Mouse (Mus musculus) hindbrain, embryonic 14.5 days (tissue): ENCODE measurements at regions not wholly inside any gene's neighbourhood (a gene's known extent, or its start where the extent isn't known, plus 50 kb on each side); places are given as distances from the start of the nearest gene placed in this dataset.

Experiments
- ATAC-seq: fragments of 200-750 bp; cut with Nextera tagmentation; 2 replicates; pipeline ENCODE4 v1.8.0; 2017; ENCODE audit warnings: moderate number of reproducible peaks, mild to moderate bottlenecking, moderate TSS enrichment, moderate library complexity; ENCODE audit not compliant: low FRiP score
- DNase-seq: peaks from one replicate; pipeline ENCODE4 v3.0.0-alpha.2; 2015; ENCODE audit warnings: low spot score
- H3K27ac ChIP-seq: fragments of 300-500 bp; sonication (generic); 2 replicates; pipeline ENCODE4 v1.5.1; 2014; ENCODE audit warnings: mild to moderate bottlenecking, moderate library complexity
- H3K27me3 ChIP-seq: fragments of 300-500 bp; sonication (generic); 2 replicates; pipeline ENCODE4 v1.6.1; 2014; ENCODE audit warnings: mild to moderate bottlenecking, low read length, mixed read lengths; ENCODE audit not compliant: control insufficient read depth, insufficient read depth
- H3K36me3 ChIP-seq: fragments of 300-500 bp; sonication (generic); replicated peaks from 2 replicates; pipeline ENCODE4 v1.6.1; 2014; ENCODE audit not compliant: control insufficient read depth, insufficient read depth
- H3K4me1 ChIP-seq: fragments of 300-500 bp; sonication (generic); replicated peaks from 2 replicates; pipeline ENCODE4 v1.6.1; 2014; ENCODE audit warnings: antibody characterized with exemption, low read length, mixed read lengths; ENCODE audit not compliant: control insufficient read depth, insufficient read depth
- H3K4me2 ChIP-seq: fragments of 300-500 bp; sonication (generic); replicated peaks from 2 replicates; pipeline ENCODE4 v1.6.1; 2014; ENCODE audit warnings: mild to moderate bottlenecking, moderate library complexity
- H3K4me3 ChIP-seq: fragments of 300-500 bp; sonication (generic); replicated peaks from 2 replicates; pipeline ENCODE4 v1.5.1; 2014; ENCODE audit warnings: mild to moderate bottlenecking, low read length
- H3K9ac ChIP-seq: fragments of 300-500 bp; sonication (generic); 2 replicates; pipeline ENCODE4 v1.6.1; 2014
- H3K9me3 ChIP-seq: fragments of 300-500 bp; sonication (generic); 2 replicates; pipeline ENCODE4 v1.6.1; 2016; ENCODE audit warnings: low read length; ENCODE audit not compliant: control insufficient read depth
- WGBS: fragments of 180-500 bp; shearing (Covaris S2); extraction: QIAGEN DNeasy Blood & Tissue Kit; methylation state at CpG from one replicate; pipeline ENCODE4 v1.1.7; 2014; 5-methylcytosine and 5-hydroxymethylcytosine counted together

GRCm38 (mm10) chr2:159853891-159854665 lies 479.9 kb downstream of the Gm826 start:
- DNase-seq, result no peak
- no peaks in the 10 kb centered on the region for H3K36me3 ChIP-seq
- H3K9ac ChIP-seq, result no peak overlapping the region
- ATAC-seq, result no peak
- no peaks in the 10 kb centered on the region for H3K4me1 ChIP-seq
- no peaks in the 10 kb centered on the region for H3K9me3 ChIP-seq
- H3K27me3 ChIP-seq, result no peaks in the 10 kb centered on the region
- no peak overlapping the region for H3K27ac ChIP-seq
- H3K4me3 ChIP-seq, result no peak overlapping the region
- WGBS, result 81% methylated on average over 5 of the region's 5 CpGs
- no peak overlapping the region for H3K4me2 ChIP-seq

DNA sequence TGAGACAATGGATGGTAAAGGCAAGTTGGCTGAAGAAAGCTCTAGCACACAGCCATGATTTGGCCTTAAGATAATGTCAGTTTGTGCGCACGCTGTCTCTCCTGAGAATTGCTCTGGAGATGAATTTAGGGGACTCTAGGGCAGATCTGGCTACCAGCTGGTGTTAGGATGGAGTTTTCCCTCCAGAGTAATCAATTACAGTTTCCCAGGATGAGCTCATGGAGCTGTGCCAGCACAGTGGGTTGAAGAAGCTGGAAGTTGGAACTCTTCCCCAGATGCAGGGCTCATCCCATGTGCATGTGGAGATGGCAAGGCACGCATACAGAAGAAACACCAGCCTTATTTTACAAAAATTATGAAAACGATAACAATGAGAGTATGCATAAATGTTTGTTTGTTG lies 481.0 kb downstream of the Gm826 start:
- no peak overlapping the region for H3K27ac ChIP-seq
- H3K9ac ChIP-seq, result no peak overlapping the region
- H3K4me2 ChIP-seq, result no peak overlapping the region
- DNase-seq (no peak), ATAC-seq (no peak)
- 74% methylated on average over 4 of the region's 4 CpGs for WGBS
- H3K4me3 ChIP-seq, result no peak overlapping the region
- no peaks in the 10 kb centered on the region for H3K36me3 ChIP-seq
- no peaks in the 10 kb centered on the region for H3K4me1 ChIP-seq
- H3K27me3 ChIP-seq, result no peaks in the 10 kb centered on the region
- H3K9me3 ChIP-seq, result no peaks in the 10 kb centered on the region

DNA sequence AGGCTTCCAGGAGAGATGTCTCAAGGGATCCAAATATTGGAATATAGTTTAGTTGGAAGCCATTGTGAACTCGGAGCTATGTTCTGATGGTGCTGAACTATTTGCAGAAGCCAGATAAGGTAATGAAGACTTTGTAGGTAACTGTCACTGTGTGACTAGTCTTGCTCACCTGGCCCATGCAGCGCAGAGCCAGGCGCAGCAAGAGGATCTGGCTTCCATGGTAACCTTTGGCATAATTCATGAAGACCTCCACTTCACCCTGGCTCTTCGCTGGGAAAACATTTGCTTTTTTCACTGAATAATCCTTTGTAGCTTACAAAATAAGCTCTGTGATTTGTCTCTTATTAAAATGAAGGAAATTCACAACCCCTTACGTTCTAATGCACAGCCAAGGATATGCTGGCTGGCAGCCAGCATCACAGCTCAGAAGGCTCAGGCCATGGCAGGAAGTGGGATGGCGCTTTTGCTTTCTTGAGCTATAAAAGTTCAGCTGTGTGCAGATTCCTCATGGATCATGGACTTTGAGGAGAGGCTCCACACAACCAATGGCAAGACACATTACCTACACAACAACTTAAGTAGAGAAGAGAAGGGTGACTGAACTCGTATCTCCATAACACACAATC lies 501.4 kb downstream of the Gm826 start:
- no peak for ATAC-seq
- DNase-seq, result no peak
- H3K4me3 ChIP-seq, result no peak overlapping the region
- no peak overlapping the region for H3K4me2 ChIP-seq
- no peaks in the 10 kb centered on the region for H3K4me1 ChIP-seq
- H3K27ac ChIP-seq, result no peak overlapping the region
- WGBS, result 77% methylated on average over 7 of the region's 7 CpGs
- H3K27me3 ChIP-seq, result no peaks in the 10 kb centered on the region
- H3K9me3 ChIP-seq, result no peaks in the 10 kb centered on the region
- H3K36me3 ChIP-seq, result no peaks in the 10 kb centered on the region
- H3K9ac ChIP-seq, result no peak overlapping the region

DNA sequence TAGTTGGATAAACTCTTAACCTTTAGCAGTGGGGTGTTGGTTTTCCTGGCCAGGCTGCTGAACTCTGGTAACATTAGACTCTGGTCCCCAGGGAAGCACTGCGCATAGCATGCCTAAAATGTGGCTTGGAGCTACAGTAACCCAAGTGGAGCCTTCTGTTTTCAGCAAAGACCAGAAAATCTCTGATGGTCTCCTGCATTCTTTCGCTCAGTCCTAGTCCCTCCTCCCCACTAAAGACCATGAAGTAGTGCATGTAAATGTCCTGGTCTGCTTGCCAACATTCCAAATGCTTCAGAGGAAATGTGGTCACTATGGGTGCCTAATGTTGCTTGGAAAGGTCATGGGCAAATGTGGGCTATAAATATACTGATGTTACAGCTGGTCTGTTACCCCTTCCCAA lies 507.5 kb downstream of the Gm826 start:
- no peak overlapping the region for H3K27ac ChIP-seq
- 88% methylated on average over 2 of the region's 2 CpGs for WGBS

DNA sequence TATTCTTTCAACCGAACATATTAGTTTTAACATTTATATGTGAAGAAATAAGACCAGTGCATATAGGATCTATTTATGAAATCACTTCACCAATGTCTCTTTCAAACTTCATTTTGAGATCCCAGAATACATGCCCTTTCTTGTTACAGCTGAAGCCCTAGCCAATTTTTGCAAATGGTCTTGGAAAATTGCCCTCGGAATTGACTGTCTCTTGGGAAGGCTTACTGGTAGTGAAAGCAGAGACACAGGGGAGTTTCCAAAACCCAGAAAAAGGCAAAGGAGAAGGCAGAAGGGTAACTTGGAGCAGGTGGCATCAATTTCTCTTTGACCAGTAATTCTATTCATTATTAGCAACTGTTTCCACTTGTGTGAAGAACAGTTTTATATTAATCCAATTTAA lies 515.4 kb downstream of the Gm826 start:
- Histone ChIP-seq H3K36me3 (no peaks in the 10 kb centered on the region), H3K4me1 (no peaks in the 10 kb centered on the region), H3K27ac (no peak overlapping the region), H3K4me3 (no peak overlapping the region), H3K9ac (no peak overlapping the region), H3K9me3 (no peaks in the 10 kb centered on the region), H3K4me2 (no peak overlapping the region), H3K27me3 (no peaks in the 10 kb centered on the region)
- DNase-seq, result no peak
- no peak for ATAC-seq
- 88% methylated on average over 2 of the region's 2 CpGs for WGBS

More for the DNA sequence above, 507.5 kb downstream of the Gm826 start:
- H3K36me3 ChIP-seq, result no peaks in the 10 kb centered on the region
- no peaks in the 10 kb centered on the region for H3K4me1 ChIP-seq
- H3K9me3 ChIP-seq, result no peaks in the 10 kb centered on the region
- no peak for DNase-seq
- no peak overlapping the region for H3K9ac ChIP-seq
- ATAC-seq, result no peak
- no peak overlapping the region for H3K4me2 ChIP-seq
- no peaks in the 10 kb centered on the region for H3K27me3 ChIP-seq
- no peak overlapping the region for H3K4me3 ChIP-seq

DNA sequence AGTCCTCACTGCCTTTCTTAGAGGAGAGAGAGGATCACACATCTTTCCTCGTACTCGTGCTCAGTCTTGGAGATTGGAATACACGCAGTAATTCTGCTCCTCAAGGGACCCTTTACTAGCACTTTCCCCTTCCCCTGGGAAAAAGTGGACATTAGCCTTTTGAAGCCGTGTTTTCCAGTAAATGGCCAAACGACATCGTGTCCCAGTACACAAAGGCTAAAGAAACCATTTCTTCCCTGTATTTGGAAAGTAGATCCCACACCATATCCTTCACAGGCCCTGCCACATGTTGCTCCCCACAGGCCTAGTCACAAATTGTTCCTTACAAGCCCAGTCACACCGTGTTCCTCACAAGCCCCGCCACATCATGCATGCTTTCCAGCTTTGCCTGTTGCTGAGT lies 517.6 kb downstream of the Gm826 start:
- Histone ChIP-seq H3K9me3 (no peaks in the 10 kb centered on the region), H3K36me3 (no peaks in the 10 kb centered on the region)
- WGBS, result 91% methylated on average over 8 of the region's 8 CpGs

More for the DNA sequence above, 517.6 kb downstream of the Gm826 start:
- no peaks in the 10 kb centered on the region for H3K4me1 ChIP-seq
- no peak for ATAC-seq
- DNase-seq, result no peak
- H3K27ac ChIP-seq, result no peak overlapping the region
- no peak overlapping the region for H3K4me2 ChIP-seq
- no peaks in the 10 kb centered on the region for H3K27me3 ChIP-seq
- no peak overlapping the region for H3K9ac ChIP-seq
- no peak overlapping the region for H3K4me3 ChIP-seq
